Mouse (Mus musculus): Measurements from ENCODE around the gene Apba2. TPM values are rescaled to one million over a fixed set of nuclear protein-coding genes. Genes with fewer than 3 reads are reported as not detected.

The Apba2 gene
- polyA plus RNA-seq, 1 experiment from 2014 or later = 1.1 TPM

- no peak for DNase-seq (ENCODE audit: low spot score)
These were observed 8.4 kb downstream of the Apba2 start for GRCm38 (mm10) chr7:64509911-64510310.

GRCm38 (mm10) chr7:64510526-64511210 lies 9.2 kb downstream of the Apba2 start:
- Histone ChIP-seq H3K36me3 (ENCODE audit: insufficient read depth, low read length) (no peaks in the 10 kb centered on the region), H3K4me3 (ENCODE audit: low read depth, low read length) (no peak overlapping the region), H3K4me2 (replicated peaks; ENCODE audit: low read depth, low read length) (no peak overlapping the region), H3K4me1 (ENCODE audit: insufficient read depth, low read depth, low read length) (no peaks in the 10 kb centered on the region), H3K9ac (replicated peaks; ENCODE audit: low read depth) (no peak overlapping the region), H3K9me3 (ENCODE audit: low read length) (no peaks in the 10 kb centered on the region), H3K27me3 (replicated peaks; ENCODE audit: insufficient read depth, low read length) (no peaks in the 10 kb centered on the region), H3K27ac (ENCODE audit: low read length) (no peak overlapping the region)
- ATAC-seq (no peak), DNase-seq (ENCODE audit: low spot score) (no peak)
- WGBS = 66% methylated on average over 8 of the region's 8 CpGs
- TF ChIP-seq EP300 (IDR thresholded peaks at IDR 0.05) = no peak
- no peak for TF ChIP-seq CTCF (IDR thresholded peaks at IDR 0.05)

More at GRCm38 (mm10) chr7:64509911-64510310, 8.4 kb downstream of the Apba2 start:
- H3K4me3 ChIP-seq (ENCODE audit: low read depth, low read length) = no peak overlapping the region
- no peak overlapping the region for H3K27ac ChIP-seq (ENCODE audit: low read length)
- no peak for ATAC-seq
- H3K9me3 ChIP-seq (ENCODE audit: low read length) = no peaks in the 10 kb centered on the region
- no peak overlapping the region for H3K9ac ChIP-seq (replicated peaks; ENCODE audit: low read depth)
- no peaks in the 10 kb centered on the region for H3K4me1 ChIP-seq (ENCODE audit: insufficient read depth, low read depth, low read length)
- no peaks in the 10 kb centered on the region for H3K27me3 ChIP-seq (replicated peaks; ENCODE audit: insufficient read depth, low read length)
- 74% methylated on average over 2 of the region's 2 CpGs for WGBS
- no peak for TF ChIP-seq CTCF (IDR thresholded peaks at IDR 0.05)
- TF ChIP-seq EP300 (IDR thresholded peaks at IDR 0.05) = no peak
- no peak overlapping the region for H3K4me2 ChIP-seq (replicated peaks; ENCODE audit: low read depth, low read length)
- no peaks in the 10 kb centered on the region for H3K36me3 ChIP-seq (ENCODE audit: insufficient read depth, low read length)

- ATAC-seq (no peak), DNase-seq (ENCODE audit: low spot score) (no peak)
- TF ChIP-seq EP300 (IDR thresholded peaks at IDR 0.05) (no peak), CTCF (IDR thresholded peaks at IDR 0.05) (no peak)
- 74% methylated on average over 3 of the region's 3 CpGs for WGBS
- no peak overlapping the region for H3K9ac ChIP-seq (replicated peaks; ENCODE audit: low read depth)
- no peak overlapping the region for H3K4me2 ChIP-seq (replicated peaks; ENCODE audit: low read depth, low read length)
- H3K36me3 ChIP-seq (ENCODE audit: insufficient read depth, low read length) = no peaks in the 10 kb centered on the region
- H3K4me1 ChIP-seq (ENCODE audit: insufficient read depth, low read depth, low read length) = no peaks in the 10 kb centered on the region
- H3K27me3 ChIP-seq (replicated peaks; ENCODE audit: insufficient read depth, low read length) = no peaks in the 10 kb centered on the region
- H3K27ac ChIP-seq (ENCODE audit: low read length) = no peak overlapping the region
- H3K4me3 ChIP-seq (ENCODE audit: low read depth, low read length) = no peak overlapping the region
- no peaks in the 10 kb centered on the region for H3K9me3 ChIP-seq (ENCODE audit: low read length)
These were observed 12.1 kb downstream of the Apba2 start for GRCm38 (mm10) chr7:64513621-64514020.

GRCm38 (mm10) chr7:64515280-64515679 lies 13.8 kb downstream of the Apba2 start:
- H3K9ac ChIP-seq (replicated peaks; ENCODE audit: low read depth) = no peak overlapping the region
- no peaks in the 10 kb centered on the region for H3K9me3 ChIP-seq (ENCODE audit: low read length)
- no peak overlapping the region for H3K27ac ChIP-seq (ENCODE audit: low read length)
- DNase-seq (ENCODE audit: low spot score) = no peak
- H3K4me3 ChIP-seq (ENCODE audit: low read depth, low read length) = no peak overlapping the region
- H3K36me3 ChIP-seq (ENCODE audit: insufficient read depth, low read length) = no peaks in the 10 kb centered on the region
- H3K4me2 ChIP-seq (replicated peaks; ENCODE audit: low read depth, low read length) = no peak overlapping the region
- 62% methylated on average over 3 of the region's 3 CpGs for WGBS
- no peaks in the 10 kb centered on the region for H3K27me3 ChIP-seq (replicated peaks; ENCODE audit: insufficient read depth, low read length)
- H3K4me1 ChIP-seq (ENCODE audit: insufficient read depth, low read depth, low read length) = no peaks in the 10 kb centered on the region
- TF ChIP-seq CTCF (IDR thresholded peaks at IDR 0.05) = no peak
- TF ChIP-seq EP300 (IDR thresholded peaks at IDR 0.05) = no peak
- ATAC-seq = no peak

GRCm38 (mm10) chr7:64515891-64516290 lies 14.4 kb downstream of the Apba2 start:
- DNase-seq (ENCODE audit: low spot score) (no peak), ATAC-seq (no peak)
- Histone ChIP-seq H3K27me3 (replicated peaks; ENCODE audit: insufficient read depth, low read length) (no peaks in the 10 kb centered on the region), H3K27ac (ENCODE audit: low read length) (no peak overlapping the region), H3K4me2 (replicated peaks; ENCODE audit: low read depth, low read length) (no peak overlapping the region), H3K36me3 (ENCODE audit: insufficient read depth, low read length) (no peaks in the 10 kb centered on the region), H3K4me3 (ENCODE audit: low read depth, low read length) (no peak overlapping the region), H3K9me3 (ENCODE audit: low read length) (no peaks in the 10 kb centered on the region), H3K4me1 (ENCODE audit: insufficient read depth, low read depth, low read length) (no peaks in the 10 kb centered on the region), H3K9ac (replicated peaks; ENCODE audit: low read depth) (no peak overlapping the region)
- TF ChIP-seq CTCF (IDR thresholded peaks at IDR 0.05) (no peak), EP300 (IDR thresholded peaks at IDR 0.05) (no peak)
- WGBS = 96% methylated on average over 4 of the region's 4 CpGs

- no peak for TF ChIP-seq CTCF (IDR thresholded peaks at IDR 0.05)
- no peak for TF ChIP-seq EP300 (IDR thresholded peaks at IDR 0.05)
- H3K9me3 ChIP-seq (ENCODE audit: low read length) = no peaks in the 10 kb centered on the region
- H3K4me3 ChIP-seq (ENCODE audit: low read depth, low read length) = no peak overlapping the region
- H3K4me1 ChIP-seq (ENCODE audit: insufficient read depth, low read depth, low read length) = no peaks in the 10 kb centered on the region
- 81% methylated on average over 4 of the region's 4 CpGs for WGBS
- ATAC-seq (no peak), DNase-seq (ENCODE audit: low spot score) (no peak)
- H3K27me3 ChIP-seq (replicated peaks; ENCODE audit: insufficient read depth, low read length) = no peaks in the 10 kb centered on the region
- H3K4me2 ChIP-seq (replicated peaks; ENCODE audit: low read depth, low read length) = no peak overlapping the region
- no peak overlapping the region for H3K27ac ChIP-seq (ENCODE audit: low read length)
- H3K9ac ChIP-seq (replicated peaks; ENCODE audit: low read depth) = no peak overlapping the region
- H3K36me3 ChIP-seq (ENCODE audit: insufficient read depth, low read length) = no peaks in the 10 kb centered on the region
These were observed 17.6 kb downstream of the Apba2 start for GRCm38 (mm10) chr7:64519091-64519490.
